Mouse (Mus musculus): ENCODE measurements around the gene Brwd1. TPM values are rescaled to one million over a fixed set of nuclear protein-coding genes. Genes with fewer than 3 reads are reported as not detected.

Gene Brwd1
- polyA plus RNA-seq, 1 experiment: 14.4 TPM

- no peak for TF ChIP-seq GATA1 (IDR thresholded peaks at IDR 0.05; ENCODE audit: low read length)
These were observed 57.1 kb downstream of the Brwd1 start for GRCm38 (mm10) chr16:96025244-96025643.

GRCm38 (mm10) chr16:96021045-96021444 lies 61.3 kb downstream of the Brwd1 start:
- no peak for TF ChIP-seq GATA1 (IDR thresholded peaks at IDR 0.05; ENCODE audit: low read length)

GRCm38 (mm10) chr16:95999291-95999690 lies 83.0 kb downstream of the Brwd1 start:
- TF ChIP-seq GATA1 (IDR thresholded peaks at IDR 0.05; ENCODE audit: low read length): no peak

- no peak for TF ChIP-seq GATA1 (IDR thresholded peaks at IDR 0.05; ENCODE audit: low read length)
These were observed 86.2 kb downstream of the Brwd1 start for GRCm38 (mm10) chr16:95996156-95996555.

GRCm38 (mm10) chr16:95992596-95992995 lies 89.7 kb downstream of the Brwd1 start:
- TF ChIP-seq GATA1 (IDR thresholded peaks at IDR 0.05; ENCODE audit: low read length): no peak

GRCm38 (mm10) chr16:95991122-95991900 lies 91.0 kb downstream of the Brwd1 start:
- TF ChIP-seq GATA1 (IDR thresholded peaks at IDR 0.05; ENCODE audit: low read length): no peak

GRCm38 (mm10) chr16:95990462-95991121 lies 91.7 kb downstream of the Brwd1 start, which contains the start of gene Psmg1:
Psmg1 (minus strand) TSS chr16:95990960.
- TF ChIP-seq GATA1 (IDR thresholded peaks at IDR 0.05; ENCODE audit: low read length): no peak

- TF ChIP-seq GATA1 (IDR thresholded peaks at IDR 0.05; ENCODE audit: low read length): no peak
These were observed 97.4 kb downstream of the Brwd1 start for GRCm38 (mm10) chr16:95984911-95985310.

- no peak for TF ChIP-seq GATA1 (IDR thresholded peaks at IDR 0.05; ENCODE audit: low read length)
These were observed 98.7 kb downstream of the Brwd1 start for GRCm38 (mm10) chr16:95983601-95984000.

- TF ChIP-seq GATA1 (IDR thresholded peaks at IDR 0.05; ENCODE audit: low read length): no peak
These were observed 111.5 kb downstream of the Brwd1 start for GRCm38 (mm10) chr16:95970841-95971240.

- TF ChIP-seq GATA1 (IDR thresholded peaks at IDR 0.05; ENCODE audit: low read length): no peak
These were observed 114.9 kb downstream of the Brwd1 start for GRCm38 (mm10) chr16:95967455-95967854.

GRCm38 (mm10) chr16:95964427-95965023 lies 117.8 kb downstream of the Brwd1 start:
- no peak for TF ChIP-seq GATA1 (IDR thresholded peaks at IDR 0.05; ENCODE audit: low read length)

GRCm38 (mm10) chr16:95958080-95958479 lies 124.2 kb downstream of the Brwd1 start:
- no peak for TF ChIP-seq GATA1 (IDR thresholded peaks at IDR 0.05; ENCODE audit: low read length)

- no peak for TF ChIP-seq GATA1 (IDR thresholded peaks at IDR 0.05; ENCODE audit: low read length)
These were observed 125.7 kb downstream of the Brwd1 start for GRCm38 (mm10) chr16:95956618-95957017.

GRCm38 (mm10) chr16:95955716-95956346 lies 126.5 kb downstream of the Brwd1 start:
- TF ChIP-seq GATA1 (IDR thresholded peaks at IDR 0.05; ENCODE audit: low read length): no peak

GRCm38 (mm10) chr16:95954341-95954740 lies 128.0 kb downstream of the Brwd1 start:
- no peak for TF ChIP-seq GATA1 (IDR thresholded peaks at IDR 0.05; ENCODE audit: low read length)
